Mouse (Mus musculus) midbrain, embryonic 12.5 days (tissue): ENCODE data around the gene Lgr6. TPM values are rescaled to one million over a fixed set of nuclear protein-coding genes. Genes with fewer than 3 reads are reported as not detected.
"Not testable (repeated sequence)": the region's sequence is repeated elsewhere in the genome, so short reads cannot be mapped to it uniquely, and the experiment has no call there.

Experiments used
- ATAC-seq: fragments of 200-750 bp; cut with Nextera tagmentation; 2 replicates; pipeline ENCODE4 v1.8.0; 2017; ENCODE audit warnings: low read depth, moderate TSS enrichment, moderate library complexity; ENCODE audit not compliant: low FRiP score
- H3K27ac ChIP-seq: fragments of 300-500 bp; sonication (generic); replicated peaks from 2 replicates; pipeline ENCODE4 v1.5.1; 2016; ENCODE audit warnings: mild to moderate bottlenecking
- H3K27me3 ChIP-seq: fragments of 300-500 bp; sonication (generic); 2 replicates; pipeline ENCODE4 v1.6.1; 2016; ENCODE audit warnings: mild to moderate bottlenecking
- H3K36me3 ChIP-seq: fragments of 300-500 bp; sonication (generic); 2 replicates; pipeline ENCODE4 v1.6.1; 2016
- H3K4me1 ChIP-seq: fragments of 300-500 bp; sonication (generic); 2 replicates; pipeline ENCODE4 v1.6.1; 2016
- H3K4me2 ChIP-seq: fragments of 300-500 bp; sonication (generic); replicated peaks from 2 replicates; pipeline ENCODE4 v1.6.1; 2016; ENCODE audit warnings: mild to moderate bottlenecking, moderate library complexity
- H3K4me3 ChIP-seq: fragments of 300-500 bp; sonication (generic); 2 replicates; pipeline ENCODE4 v1.5.1; 2016; ENCODE audit warnings: mild to moderate bottlenecking
- H3K9ac ChIP-seq: fragments of 300-500 bp; sonication (generic); replicated peaks from 2 replicates; pipeline ENCODE4 v1.6.1; 2016; ENCODE audit warnings: mild to moderate bottlenecking, moderate library complexity
- H3K9me3 ChIP-seq: fragments of 300-500 bp; sonication (generic); 2 replicates; pipeline ENCODE4 v1.6.1; 2016; ENCODE audit warnings: mild to moderate bottlenecking
- WGBS: fragments of 180-500 bp; shearing (Covaris S2); methylation state at CpG from one replicate; pipeline ENCODE4 v1.1.7; 2016; 5-methylcytosine and 5-hydroxymethylcytosine counted together
- polyA plus RNA-seq: library from polyadenylated mRNA; unstranded; fragments of >200 nt; fragmentation: Nextera tagmentation; extraction: Ambion mirVana; gene quantifications from 2 replicates; pipeline ENCODE4 v1.2.1, GENCODE M21; 2016

Gene Lgr6
- polyA plus RNA-seq, 1 experiment from 2014 or later = 0.66 TPM

DNA sequence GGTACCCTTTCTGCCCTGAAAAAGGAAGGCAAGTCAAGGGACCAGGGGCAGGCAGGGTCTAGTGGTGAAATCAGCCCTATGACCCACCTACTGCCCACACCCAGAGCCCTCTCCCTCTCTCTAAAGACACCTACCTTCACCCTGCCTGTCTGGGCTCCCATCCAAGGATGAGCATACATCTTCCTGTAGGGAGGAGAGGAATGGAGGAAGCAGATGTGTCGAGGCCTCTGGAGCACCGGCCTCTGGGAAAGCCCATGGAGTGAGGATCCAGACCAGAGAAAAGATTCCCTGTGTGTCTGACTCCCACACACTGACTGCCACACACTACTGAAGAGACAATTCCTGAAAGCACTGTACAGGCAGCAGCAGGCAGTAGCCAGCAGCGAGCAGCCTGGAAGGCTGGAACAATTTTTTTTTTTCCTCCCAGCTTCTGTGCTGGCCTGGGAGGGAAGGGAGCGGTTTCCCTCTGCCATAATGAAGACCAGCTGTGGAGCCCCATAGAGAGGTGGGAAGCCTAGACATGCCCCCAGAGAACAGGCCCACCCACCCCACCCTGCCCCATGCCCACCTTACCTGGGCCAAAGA, 21.5 kb upstream of the Lgr6 start:
- no peaks in the 10 kb centered on the region for H3K9me3 ChIP-seq
- no peak overlapping the region for H3K9ac ChIP-seq
- H3K4me1 ChIP-seq = 0 out of 2 replicates have a peak, but pooled peaks cover 5% of the 10 kb centered on the region
- no peak overlapping the region for H3K4me3 ChIP-seq
- WGBS = 76% methylated on average over 4 of the region's 4 CpGs
- H3K27me3 ChIP-seq = peaks cover 34% of the 10 kb centered on the region
- no peak for ATAC-seq
- H3K27ac ChIP-seq = no peak overlapping the region
- H3K36me3 ChIP-seq = no peaks in the 10 kb centered on the region
- no peak overlapping the region for H3K4me2 ChIP-seq

DNA sequence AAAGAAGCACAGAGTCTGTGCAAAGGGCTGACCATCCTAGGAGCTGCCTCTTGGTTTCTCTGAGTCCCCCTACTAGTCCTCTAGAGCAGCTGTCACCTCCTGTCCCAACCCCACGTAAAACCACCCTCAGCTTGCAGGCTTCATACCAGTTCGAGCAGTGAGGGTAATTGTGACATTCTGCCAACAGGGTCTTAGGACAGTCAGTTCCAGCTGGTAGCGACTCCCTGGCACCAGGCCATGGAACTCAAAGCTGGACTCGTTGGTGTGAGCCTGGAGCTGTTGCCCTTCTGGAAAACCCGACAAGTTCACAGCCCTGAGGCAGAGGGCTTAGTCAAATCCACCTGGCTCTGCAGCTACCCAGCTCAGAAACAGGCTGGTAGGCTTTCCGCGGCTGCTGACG, 20.9 kb upstream of the Lgr6 start:
- Histone ChIP-seq H3K4me3 (no peak overlapping the region), H3K9me3 (no peaks in the 10 kb centered on the region), H3K27ac (no peak overlapping the region), H3K36me3 (no peaks in the 10 kb centered on the region), H3K4me1 (0 out of 2 replicates have a peak, but pooled peaks cover 5% of the 10 kb centered on the region), H3K27me3 (peaks cover 34% of the 10 kb centered on the region), H3K9ac (no peak overlapping the region), H3K4me2 (no peak overlapping the region)
- WGBS = 75% methylated on average over 8 of the region's 8 CpGs
- no peak for ATAC-seq

DNA sequence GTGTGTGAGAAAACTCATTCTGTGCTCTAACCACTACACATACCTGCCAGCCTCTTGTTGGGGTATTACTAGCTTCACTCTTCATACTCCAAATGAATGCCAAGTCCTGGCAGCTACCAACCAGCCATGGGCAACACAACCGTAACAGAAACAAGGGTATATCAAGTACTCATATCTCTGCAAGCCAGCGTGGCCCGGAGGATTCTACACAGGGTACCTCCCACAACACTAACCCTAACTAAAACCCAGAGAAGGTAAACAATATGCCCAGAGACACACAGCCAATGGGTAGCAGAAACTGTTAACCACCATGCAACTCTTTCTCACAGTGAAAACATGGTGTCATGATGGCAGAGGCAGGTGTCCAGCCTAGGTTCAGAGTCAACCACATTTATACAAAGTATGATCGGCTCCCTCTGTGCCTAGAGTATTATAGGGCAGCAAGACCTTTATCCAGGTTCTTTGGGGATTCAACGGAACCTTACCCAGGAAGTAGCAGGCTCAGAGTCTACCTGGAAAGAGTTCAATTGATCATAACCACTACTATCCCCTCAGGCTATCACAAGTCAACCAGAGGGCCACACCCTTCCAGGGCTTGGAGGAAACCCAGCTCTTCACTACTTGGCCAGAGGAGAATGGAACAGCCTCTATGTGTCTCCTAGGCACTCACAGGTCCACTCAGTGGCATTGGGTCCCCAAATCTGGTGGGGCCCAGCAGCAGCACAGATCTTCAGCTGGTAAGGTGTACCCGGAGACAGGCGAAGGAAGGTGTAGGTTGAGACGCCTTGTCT, 19.7 kb upstream of the Lgr6 start:
- WGBS = 91% methylated on average over 8 of the region's 8 CpGs
- H3K36me3 ChIP-seq = no peaks in the 10 kb centered on the region
- no peak for ATAC-seq
- H3K4me1 ChIP-seq = 0 out of 2 replicates have a peak, but pooled peaks cover 5% of the 10 kb centered on the region
- no peak overlapping the region for H3K4me3 ChIP-seq
- no peak overlapping the region for H3K27ac ChIP-seq
- no peak overlapping the region for H3K4me2 ChIP-seq
- no peaks in the 10 kb centered on the region for H3K9me3 ChIP-seq
- H3K9ac ChIP-seq = no peak overlapping the region
- peaks cover 30% of the 10 kb centered on the region for H3K27me3 ChIP-seq

- H3K4me2 ChIP-seq = no peak overlapping the region
- H3K27ac ChIP-seq = no peak overlapping the region
- no peak for ATAC-seq
- H3K9ac ChIP-seq = no peak overlapping the region
- H3K36me3 ChIP-seq = no peaks in the 10 kb centered on the region
- H3K4me3 ChIP-seq = no peak overlapping the region
- H3K27me3 ChIP-seq = peaks cover 15% of the 10 kb centered on the region
- WGBS = 15% methylated on average over 8 of the region's 8 CpGs
- 0 out of 2 replicates have a peak, but pooled peaks cover 4% of the 10 kb centered on the region for H3K4me1 ChIP-seq
- H3K9me3 ChIP-seq = no peaks in the 10 kb centered on the region
These were observed 7.6 kb upstream of the Lgr6 start for GRCm38 (mm10) chr1:135112661-135113060.

DNA sequence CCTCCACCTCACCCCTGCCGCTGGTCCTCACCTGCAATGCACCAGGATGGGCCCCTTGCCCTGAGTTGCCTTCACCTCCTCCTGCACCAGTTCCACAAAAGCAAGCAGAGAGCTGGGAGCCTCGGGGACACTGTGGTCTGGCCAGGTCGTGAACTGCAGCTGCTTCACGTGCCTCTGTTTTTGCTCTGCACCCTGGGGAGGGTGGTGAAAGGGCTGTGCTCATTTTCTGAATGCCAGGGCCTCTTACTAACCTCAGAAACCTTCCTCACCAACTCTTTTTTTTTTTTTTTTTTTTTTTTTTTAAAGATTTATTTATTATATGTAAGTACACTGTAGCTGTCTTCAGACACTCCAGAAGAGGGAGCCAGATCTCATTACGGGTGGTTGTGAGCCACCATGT, 6.2 kb upstream of the Lgr6 start:
- not testable (repeated sequence) for H3K9ac ChIP-seq, H3K36me3 ChIP-seq, H3K4me2 ChIP-seq, H3K27ac ChIP-seq, H3K9me3 ChIP-seq, ATAC-seq, H3K4me1 ChIP-seq, H3K4me3 ChIP-seq
- WGBS = 59% methylated on average over 5 of the region's 5 CpGs
- peaks cover 26% of the 10 kb centered on the region for H3K27me3 ChIP-seq

DNA sequence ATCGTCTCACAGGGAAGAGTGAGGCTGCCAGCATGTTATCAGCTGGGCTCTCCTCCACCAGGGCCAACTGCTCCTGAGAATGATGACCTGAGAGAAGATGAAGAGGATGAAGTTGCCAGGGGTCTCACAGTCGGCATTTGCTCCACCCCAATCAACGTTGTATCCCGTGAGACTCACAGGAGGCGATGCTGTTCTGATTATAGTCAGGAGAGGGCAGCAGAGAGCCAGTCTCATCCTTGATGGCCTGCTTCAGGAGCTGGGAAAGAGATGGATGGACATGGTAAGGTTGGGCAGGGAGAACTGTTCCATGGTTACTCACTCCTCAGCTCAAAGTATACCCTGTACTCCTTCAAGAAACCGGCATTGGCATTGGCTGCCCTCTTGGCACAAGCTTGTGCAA, 5.0 kb upstream of the Lgr6 start:
- ATAC-seq = no peak
- Histone ChIP-seq H3K4me1 (peaks cover 12% of the 10 kb centered on the region), H3K36me3 (no peaks in the 10 kb centered on the region), H3K4me2 (no peak overlapping the region), H3K9me3 (no peaks in the 10 kb centered on the region), H3K27me3 (peaks cover 38% of the 10 kb centered on the region), H3K4me3 (no peak overlapping the region), H3K9ac (no peak overlapping the region), H3K27ac (no peak overlapping the region)
- WGBS = 22% methylated on average over 6 of the region's 6 CpGs

DNA sequence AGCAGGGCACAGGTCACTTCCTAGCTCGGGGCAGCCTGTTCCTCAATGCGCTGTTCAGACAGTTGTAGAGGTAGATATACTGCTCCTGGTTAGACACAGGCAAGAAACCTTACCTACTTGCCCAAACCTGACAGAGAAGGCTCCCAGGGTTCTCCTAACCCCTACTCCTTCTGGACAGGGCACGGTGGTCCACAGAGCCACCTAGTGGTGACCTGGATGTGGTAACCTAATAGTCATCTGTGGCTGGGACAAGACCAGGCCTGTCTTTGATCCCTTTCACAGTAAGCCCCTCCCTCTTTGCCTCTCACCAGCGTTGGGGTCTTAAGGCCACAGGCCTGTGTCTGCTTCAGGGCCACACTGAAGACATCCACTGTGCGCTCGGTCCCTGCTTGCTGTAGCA, 3.5 kb upstream of the Lgr6 start:
- Histone ChIP-seq H3K9me3 (no peaks in the 10 kb centered on the region), H3K36me3 (no peaks in the 10 kb centered on the region), H3K4me1 (peaks cover 17% of the 10 kb centered on the region), H3K4me2 (no peak overlapping the region), H3K4me3 (no peak overlapping the region), H3K9ac (no peak overlapping the region), H3K27ac (no peak overlapping the region), H3K27me3 (peaks cover 53% of the 10 kb centered on the region)
- ATAC-seq = no peak
- WGBS = 34% methylated on average over 6 of the region's 6 CpGs

- Histone ChIP-seq H3K4me3 (no peak overlapping the region), H3K4me1 (peaks cover 17% of the 10 kb centered on the region), H3K27me3 (peaks cover 71% of the 10 kb centered on the region), H3K27ac (no peak overlapping the region), H3K36me3 (no peaks in the 10 kb centered on the region), H3K9ac (no peak overlapping the region), H3K4me2 (0 out of 2 replicates have a peak overlapping the region, but pooled peaks have one; percentile 69), H3K9me3 (no peaks in the 10 kb centered on the region)
- WGBS = 3% methylated on average over 8 of the region's 8 CpGs
- no peak for ATAC-seq
These were observed 875 bp upstream of the Lgr6 start for GRCm38 (mm10) chr1:135105951-135106350.

DNA sequence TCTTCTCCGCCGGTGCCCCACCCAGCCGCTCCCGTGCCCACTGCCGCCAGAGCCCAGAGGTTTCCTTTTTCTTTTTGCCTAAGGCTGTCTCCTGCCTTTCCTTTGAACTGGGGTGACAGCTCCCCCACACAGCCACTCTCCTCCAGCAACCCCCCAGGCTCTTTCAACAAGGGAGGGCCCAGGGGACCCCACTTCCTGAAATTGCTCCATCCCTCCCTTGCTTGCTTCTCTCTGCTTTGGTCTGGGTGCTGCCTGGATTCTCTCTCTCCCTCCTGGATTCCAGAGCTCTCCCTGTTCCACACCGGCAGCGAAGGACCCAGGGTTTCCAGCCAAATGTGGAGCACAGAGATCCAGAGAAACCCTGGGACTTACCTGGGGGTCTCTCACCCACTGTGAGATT, 4.7 kb downstream of the Lgr6 start:
- no peak overlapping the region for H3K9ac ChIP-seq
- H3K4me2 ChIP-seq = no peak overlapping the region
- H3K4me3 ChIP-seq = no peak overlapping the region
- no peak for ATAC-seq
- WGBS = 79% methylated on average over 7 of the region's 7 CpGs
- H3K27ac ChIP-seq = no peak overlapping the region
- H3K36me3 ChIP-seq = no peaks in the 10 kb centered on the region
- no peaks in the 10 kb centered on the region for H3K9me3 ChIP-seq
- H3K4me1 ChIP-seq = peaks cover 8% of the 10 kb centered on the region
- peaks cover 61% of the 10 kb centered on the region for H3K27me3 ChIP-seq

GRCm38 (mm10) chr1:135098441-135098840, 6.6 kb downstream of the Lgr6 start:
- no peak for ATAC-seq
- H3K4me1 ChIP-seq = no peaks in the 10 kb centered on the region
- H3K27me3 ChIP-seq = peaks cover 41% of the 10 kb centered on the region
- H3K4me3 ChIP-seq = no peak overlapping the region
- no peak overlapping the region for H3K27ac ChIP-seq
- no peaks in the 10 kb centered on the region for H3K9me3 ChIP-seq
- no peaks in the 10 kb centered on the region for H3K36me3 ChIP-seq
- no peak overlapping the region for H3K4me2 ChIP-seq
- no peak overlapping the region for H3K9ac ChIP-seq
- WGBS = 90% methylated on average over 7 of the region's 7 CpGs

- Histone ChIP-seq H3K27me3 (peaks cover 31% of the 10 kb centered on the region), H3K27ac (no peak overlapping the region), H3K4me2 (no peak overlapping the region), H3K4me1 (no peaks in the 10 kb centered on the region), H3K9ac (no peak overlapping the region), H3K4me3 (no peak overlapping the region), H3K36me3 (no peaks in the 10 kb centered on the region), H3K9me3 (no peaks in the 10 kb centered on the region)
- no peak for ATAC-seq
- WGBS = 89% methylated on average over 6 of the region's 6 CpGs
These were observed 7.6 kb downstream of the Lgr6 start for GRCm38 (mm10) chr1:135097441-135097840.

- H3K4me2 ChIP-seq = no peak overlapping the region
- no peak for ATAC-seq
- no peaks in the 10 kb centered on the region for H3K9me3 ChIP-seq
- H3K4me3 ChIP-seq = no peak overlapping the region
- H3K4me1 ChIP-seq = no peaks in the 10 kb centered on the region
- no peaks in the 10 kb centered on the region for H3K36me3 ChIP-seq
- 90% methylated on average over 11 of the region's 11 CpGs for WGBS
- H3K27me3 ChIP-seq = peaks cover 20% of the 10 kb centered on the region
- H3K27ac ChIP-seq = no peak overlapping the region
- no peak overlapping the region for H3K9ac ChIP-seq
These were observed 8.8 kb downstream of the Lgr6 start for GRCm38 (mm10) chr1:135096312-135096711.
